Mouse (Mus musculus) embryonic fibroblast, embryonic 13.5 days (primary cell): Measurements from ENCODE around the gene Usf2.

Experiments used
- CTCF ChIP-seq: IDR thresholded peaks from 2 replicates; pipeline ENCODE4 v1.5.1; 2011; ENCODE audit warnings: mild to moderate bottlenecking, control low read depth, low read length, moderate library complexity, borderline replicate concordance; ENCODE audit not compliant: insufficient read depth
- POLR2A ChIP-seq: IDR thresholded peaks from 2 replicates; pipeline ENCODE4 v1.6.1; 2011; ENCODE audit warnings: low read depth, mild to moderate bottlenecking, control low read depth, low read length, moderate library complexity

- TF ChIP-seq CTCF (no peak), POLR2A (no peak)
Measured at GRCm38 (mm10) chr7:30914732-30915131, 41.9 kb downstream of the Usf2 start, which contains the start of gene Mag.
